Mouse (Mus musculus) myocyte (in vitro differentiated cells): ENCODE data around the gene Stambpl1. TPM values are rescaled to one million over a fixed set of nuclear protein-coding genes. Genes with fewer than 3 reads are reported as not detected.
A peak's percentile ranks its signal among the peaks of the same experiment; 100 is the strongest.
"Not testable (repeated sequence)": the region's sequence is repeated elsewhere in the genome, so short reads cannot be mapped to it uniquely, and the experiment has no call there.

Source experiments
- H3K27me3 ChIP-seq: one replicate; pipeline ENCODE4 v1.6.1; 2011; ENCODE audit not compliant: control insufficient read depth, insufficient read depth, insufficient read length
- H3K36me3 ChIP-seq: one replicate; pipeline ENCODE4 v1.6.1; 2011; ENCODE audit not compliant: control insufficient read depth, insufficient read depth
- H3K4me2 ChIP-seq: one replicate; pipeline ENCODE4 v1.6.1; 2011; ENCODE audit warnings: low read depth, control low read depth
- H3K4me3 ChIP-seq: one replicate; pipeline ENCODE4 v1.5.1; 2011; ENCODE audit warnings: mild to moderate bottlenecking, control low read depth, moderate library complexity
- H3K79me2 ChIP-seq: one replicate; pipeline ENCODE4 v1.6.1; 2011; ENCODE audit not compliant: control insufficient read depth, insufficient read depth
- H3ac ChIP-seq: one replicate; pipeline ENCODE4 v1.6.1; 2011; ENCODE audit not compliant: control insufficient read depth, insufficient read length
- CEBPB ChIP-seq: IDR thresholded peaks from 2 replicates; pipeline ENCODE4 v1.6.1; 2011; ENCODE audit warnings: mild to moderate bottlenecking, moderate library complexity; ENCODE audit not compliant: poor library complexity, insufficient read depth, severe bottlenecking
- E2F4 ChIP-seq: IDR thresholded peaks from one replicate; pipeline ENCODE4 v1.6.1; 2011; ENCODE audit warnings: mild to moderate bottlenecking, control low read depth, moderate library complexity; ENCODE audit not compliant: insufficient read depth
- MAX ChIP-seq: IDR thresholded peaks from one replicate; pipeline ENCODE4 v1.6.1; 2011; ENCODE audit warnings: low read depth, mild to moderate bottlenecking, control low read depth
- MYOD1 ChIP-seq, 3 experiments: IDR thresholded peaks; one replicate each; pipeline ENCODE4 v1.6.1; 2011; ENCODE audit warnings: control low read depth in 2 of 3, low read depth in 2 of 3, mild to moderate bottlenecking in 2 of 3, moderate library complexity in 1 of 3; ENCODE audit not compliant: insufficient read length in 2 of 3, control insufficient read depth in 1 of 3
- MYOG ChIP-seq, 3 experiments: IDR thresholded peaks; one replicate each; pipeline ENCODE4 v1.6.1; 2011; ENCODE audit warnings: control low read depth in 2 of 3, low read depth in 2 of 3, mild to moderate bottlenecking in 2 of 3; ENCODE audit not compliant: insufficient read length in 2 of 3, control insufficient read depth in 1 of 3, insufficient read depth in 1 of 3
- POLR2A ChIP-seq: IDR thresholded peaks from one replicate; pipeline ENCODE4 v1.6.1; 2011; ENCODE audit warnings: low read depth, mild to moderate bottlenecking, control low read depth, moderate library complexity; ENCODE audit not compliant: insufficient read length
- POLR2AphosphoS2 ChIP-seq: IDR thresholded peaks from one replicate; pipeline ENCODE4 v1.6.1; 2011; ENCODE audit warnings: low read depth, control low read depth; ENCODE audit not compliant: insufficient read length
- REST ChIP-seq: IDR thresholded peaks from one replicate; pipeline ENCODE4 v1.6.1; 2011; ENCODE audit warnings: mild to moderate bottlenecking, control low read depth, moderate library complexity; ENCODE audit not compliant: insufficient read depth, insufficient read length
- SRF ChIP-seq: IDR thresholded peaks from one replicate; pipeline ENCODE4 v1.6.1; 2011; ENCODE audit warnings: low read depth; ENCODE audit not compliant: control insufficient read depth, insufficient read length
- TCF12 ChIP-seq: IDR thresholded peaks from one replicate; pipeline ENCODE4 v1.6.1; 2011; ENCODE audit warnings: mild to moderate bottlenecking, control low read depth; ENCODE audit not compliant: poor library complexity, insufficient read depth, severe bottlenecking
- TCF3 ChIP-seq: IDR thresholded peaks from one replicate; pipeline ENCODE4 v1.6.1; 2011; ENCODE audit warnings: low read depth, control low read depth; ENCODE audit not compliant: insufficient read length
- USF1 ChIP-seq: IDR thresholded peaks from one replicate; pipeline ENCODE4 v1.6.1; 2011; ENCODE audit warnings: low read depth, mild to moderate bottlenecking, control low read depth, moderate library complexity
- polyA plus RNA-seq: library from polyadenylated mRNA; unstranded; fragments of >200 nt; fragmentation: generic; extraction: Trizol; gene quantifications from one replicate; pipeline ENCODE4 v1.2.1, GENCODE M21; 2012; ENCODE audit warnings: missing spikeins

Gene Stambpl1
- polyA plus RNA-seq, 1 experiment: 26.9 TPM

- H3K27me3 ChIP-seq: no peaks in the 10 kb centered on the region
- H3K36me3 ChIP-seq: no peaks in the 10 kb centered on the region
- no peak for TF ChIP-seq USF1
- TF ChIP-seq MYOD1 (IDR thresholded peaks at IDR 0.05; ENCODE audit: control insufficient read depth in 1 of 3, insufficient read length in 2 of 3, low read depth in 2 of 3): no peak
- TF ChIP-seq E2F4: no peak
- no peak for TF ChIP-seq POLR2A
- no peak for TF ChIP-seq SRF
- TF ChIP-seq TCF3: no peak
- no peak for TF ChIP-seq TCF12
- TF ChIP-seq MAX: no peak
- no peak for TF ChIP-seq MYOG (IDR thresholded peaks at IDR 0.05; ENCODE audit: control insufficient read depth in 1 of 3, insufficient read depth in 1 of 3, insufficient read length in 2 of 3, low read depth in 2 of 3)
- no peak for TF ChIP-seq REST
- no peak for TF ChIP-seq CEBPB
- TF ChIP-seq POLR2AphosphoS2: no peak
- H3ac ChIP-seq: no peak overlapping the region
- no peak overlapping the region for H3K4me3 ChIP-seq
- H3K4me2 ChIP-seq: peak overlapping the region; percentile 35
- H3K79me2 ChIP-seq: peaks cover 96% of the 10 kb centered on the region
Measured at GRCm38 (mm10) chr19:34199488-34199887, 7.5 kb downstream of the Stambpl1 start.

GRCm38 (mm10) chr19:34202668-34203067 lies 10.6 kb downstream of the Stambpl1 start:
- Histone ChIP-seq H3K4me2 (no peak overlapping the region), H3K4me3 (no peak overlapping the region), H3K36me3 (no peaks in the 10 kb centered on the region), H3K79me2 (peaks cover 89% of the 10 kb centered on the region), H3K27me3 (no peaks in the 10 kb centered on the region), H3ac (no peak overlapping the region)
- peak in 1 of 3 experiments; percentile 73 for TF ChIP-seq MYOG (IDR thresholded peaks at IDR 0.05; ENCODE audit: control insufficient read depth in 1 of 3, insufficient read depth in 1 of 3, insufficient read length in 2 of 3, low read depth in 2 of 3)
- no peak for TF ChIP-seq MAX
- no peak for TF ChIP-seq USF1
- TF ChIP-seq REST: no peak
- TF ChIP-seq MYOD1 (IDR thresholded peaks at IDR 0.05; ENCODE audit: control insufficient read depth in 1 of 3, insufficient read length in 2 of 3, low read depth in 2 of 3): peak in 1 of 3 experiments; percentile 62
- no peak for TF ChIP-seq POLR2AphosphoS2
- no peak for TF ChIP-seq E2F4
- no peak for TF ChIP-seq POLR2A
- no peak for TF ChIP-seq TCF12
- TF ChIP-seq SRF: no peak

- H3K4me2 ChIP-seq, H3K27me3 ChIP-seq, H3ac ChIP-seq, H3K4me3 ChIP-seq, H3K36me3 ChIP-seq: not testable (repeated sequence)
- H3K79me2 ChIP-seq: peaks cover 86% of the 10 kb centered on the region
Measured at GRCm38 (mm10) chr19:34206128-34206527, 14.1 kb downstream of the Stambpl1 start.

- Histone ChIP-seq H3K4me2 (peak overlapping the region; percentile 43), H3K36me3 (no peaks in the 10 kb centered on the region), H3K27me3 (no peaks in the 10 kb centered on the region), H3K79me2 (peaks cover 86% of the 10 kb centered on the region), H3ac (no peak overlapping the region), H3K4me3 (no peak overlapping the region)
- TF ChIP-seq TCF12: no peak
- TF ChIP-seq REST: no peak
- TF ChIP-seq POLR2A: no peak
- TF ChIP-seq POLR2AphosphoS2: no peak
- no peak for TF ChIP-seq USF1
- no peak for TF ChIP-seq TCF3
- TF ChIP-seq E2F4: no peak
- TF ChIP-seq MYOG (IDR thresholded peaks at IDR 0.05; ENCODE audit: control insufficient read depth in 1 of 3, insufficient read depth in 1 of 3, insufficient read length in 2 of 3, low read depth in 2 of 3): no peak
- no peak for TF ChIP-seq CEBPB
- no peak for TF ChIP-seq MAX
- no peak for TF ChIP-seq SRF
- TF ChIP-seq MYOD1 (IDR thresholded peaks at IDR 0.05; ENCODE audit: control insufficient read depth in 1 of 3, insufficient read length in 2 of 3, low read depth in 2 of 3): no peak
Measured at GRCm38 (mm10) chr19:34206760-34207440, 14.9 kb downstream of the Stambpl1 start.

GRCm38 (mm10) chr19:34209031-34209430 lies 17.0 kb downstream of the Stambpl1 start:
- Histone ChIP-seq H3K36me3 (no peaks in the 10 kb centered on the region), H3ac (no peak overlapping the region)
- TF ChIP-seq POLR2A (no peak), MAX (no peak), USF1 (no peak)

More at GRCm38 (mm10) chr19:34209031-34209430, 17.0 kb downstream of the Stambpl1 start:
- Histone ChIP-seq H3K27me3 (no peaks in the 10 kb centered on the region), H3K79me2 (peaks cover 82% of the 10 kb centered on the region), H3K4me2 (peak overlapping the region; percentile 35), H3K4me3 (no peak overlapping the region)
